Mouse (Mus musculus): ENCODE data around the gene Krtap4-2. TPM values are rescaled to one million over a fixed set of nuclear protein-coding genes. Genes with fewer than 3 reads are reported as not detected.
"Not testable (repeated sequence)": the region's sequence is repeated elsewhere in the genome, so short reads cannot be mapped to it uniquely, and the experiment has no call there.

Krtap4-2 gene
- polyA plus RNA-seq, 1 experiment: not detected

DNA sequence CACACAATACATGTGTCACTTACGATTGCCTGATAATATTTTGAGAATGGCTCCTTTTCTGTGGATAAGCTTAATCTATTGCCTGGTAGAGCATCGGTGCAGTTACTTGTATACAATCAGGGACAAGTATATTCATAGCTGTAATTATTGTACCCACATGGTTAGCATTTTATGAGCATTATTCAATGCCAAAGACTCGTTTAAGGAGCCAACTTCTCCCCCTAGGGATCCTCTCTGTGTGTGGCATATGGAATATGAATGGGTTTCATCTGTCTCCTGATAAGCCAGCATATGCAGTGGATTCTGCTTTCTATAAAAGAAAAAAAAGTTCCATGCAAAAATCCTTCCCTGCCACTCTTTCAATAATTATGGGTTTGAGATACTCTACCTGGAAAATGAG is 9.5 kb upstream of the Krtap4-2 start:
- 65% methylated on average over 3 of the region's 3 CpGs for WGBS
- H3K4me3 ChIP-seq (replicated peaks; ENCODE audit: control insufficient read depth, low read depth, low read length): no peak overlapping the region
- no peak for TF ChIP-seq CTCF (IDR thresholded peaks at IDR 0.05; ENCODE audit: control insufficient read depth, insufficient read depth, low read length)
- no peak for TF ChIP-seq POLR2A (IDR thresholded peaks at IDR 0.05; ENCODE audit: borderline replicate concordance, control insufficient read depth, low read depth, low read length)
- H3K4me1 ChIP-seq (ENCODE audit: control insufficient read depth, insufficient read depth, low read length): no peaks in the 10 kb centered on the region
- H3K27ac ChIP-seq (ENCODE audit: control insufficient read depth, insufficient read depth, low read depth, low read length, poor library complexity): no peak overlapping the region

DNA sequence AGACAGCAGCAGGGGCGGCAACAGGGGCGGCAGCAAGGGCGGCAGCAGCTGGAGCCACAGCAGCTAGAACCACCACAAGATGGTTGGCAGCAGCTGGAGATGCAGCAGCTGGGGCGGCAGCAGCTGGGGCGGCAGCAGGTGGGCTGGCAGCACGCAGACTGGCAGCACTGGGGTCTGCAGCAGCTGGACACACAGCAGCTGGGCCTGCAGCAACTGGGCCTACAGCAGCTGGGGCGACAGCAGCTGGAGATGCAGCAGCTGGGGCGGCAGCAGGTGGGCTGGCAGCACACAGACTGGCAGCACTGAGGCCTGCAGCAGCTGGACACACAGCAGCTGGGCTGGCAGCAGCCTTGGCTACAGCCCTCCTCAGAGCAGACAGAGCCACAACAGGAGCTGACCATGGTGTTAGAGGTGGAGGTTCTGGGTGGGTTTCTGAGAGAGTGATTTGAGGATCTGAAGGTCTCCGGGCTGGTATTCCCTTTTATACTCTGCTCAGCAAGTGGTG is 8.8 kb upstream of the Krtap4-2 start, which contains the start of gene Krtap4-7:
Gene Krtap4-7, minus strand, starts transcription at position 455 of the 505 bp plus-strand sequence.
- not testable (repeated sequence) for H3K27ac ChIP-seq (ENCODE audit: control insufficient read depth, insufficient read depth, low read depth, low read length, poor library complexity); H3K4me1 ChIP-seq (ENCODE audit: control insufficient read depth, insufficient read depth, low read length); H3K4me3 ChIP-seq (replicated peaks; ENCODE audit: control insufficient read depth, low read depth, low read length)
- WGBS: 70% methylated on average over 9 of the region's 9 CpGs

DNA sequence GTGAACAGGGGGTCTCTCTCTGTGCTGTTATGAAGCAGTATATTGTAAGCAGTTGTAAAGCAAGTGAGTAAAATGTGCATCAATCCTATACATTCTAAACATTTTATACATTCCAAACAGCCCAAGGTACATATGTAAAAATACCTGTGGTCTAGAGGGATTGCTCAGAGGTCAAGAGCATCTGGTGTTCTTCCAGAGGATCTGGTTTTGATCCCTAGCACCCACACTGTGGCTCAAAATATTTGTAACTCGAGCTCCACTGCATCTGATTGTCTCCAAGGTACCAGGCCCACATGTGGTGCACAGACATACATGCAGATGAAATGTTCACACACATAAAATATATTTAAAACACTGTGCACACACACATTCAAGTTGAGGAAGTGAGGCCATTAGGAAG is 6.0 kb upstream of the Krtap4-2 start:
- no peak overlapping the region for H3K27ac ChIP-seq (ENCODE audit: control insufficient read depth, insufficient read depth, low read depth, low read length, poor library complexity)
- TF ChIP-seq POLR2A (IDR thresholded peaks at IDR 0.05; ENCODE audit: borderline replicate concordance, control insufficient read depth, low read depth, low read length): no peak
- TF ChIP-seq CTCF (IDR thresholded peaks at IDR 0.05; ENCODE audit: control insufficient read depth, insufficient read depth, low read length): no peak
- no peak overlapping the region for H3K4me3 ChIP-seq (replicated peaks; ENCODE audit: control insufficient read depth, low read depth, low read length)
- WGBS: 21% methylated on average over 1 of the region's 1 CpGs
- H3K4me1 ChIP-seq (ENCODE audit: control insufficient read depth, insufficient read depth, low read length): no peaks in the 10 kb centered on the region

DNA sequence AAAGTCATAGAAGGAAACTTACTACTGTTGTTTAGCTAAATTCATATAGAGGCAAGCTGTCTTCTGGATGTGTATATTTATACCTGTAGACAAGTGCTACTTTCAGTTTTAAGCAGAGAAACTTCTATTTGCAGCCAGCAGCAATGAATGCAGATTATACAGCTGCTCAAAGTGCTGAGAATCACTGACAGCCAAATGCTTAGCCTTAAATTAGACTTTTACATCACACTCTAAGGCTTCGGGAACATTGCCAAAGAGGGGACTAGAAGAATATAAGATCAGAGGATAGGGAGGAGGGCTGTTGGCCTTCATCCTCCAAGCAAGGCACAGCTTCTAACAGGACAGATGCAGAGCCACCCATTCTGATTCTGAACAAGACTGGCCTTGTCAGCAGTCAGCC is 2.2 kb upstream of the Krtap4-2 start:
- no peak for TF ChIP-seq CTCF (IDR thresholded peaks at IDR 0.05; ENCODE audit: control insufficient read depth, insufficient read depth, low read length)
- WGBS: 68% methylated on average over 1 of the region's 1 CpGs
- Histone ChIP-seq H3K4me1 (ENCODE audit: control insufficient read depth, insufficient read depth, low read length) (no peaks in the 10 kb centered on the region), H3K27ac (ENCODE audit: control insufficient read depth, insufficient read depth, low read depth, low read length, poor library complexity) (no peak overlapping the region), H3K4me3 (replicated peaks; ENCODE audit: control insufficient read depth, low read depth, low read length) (no peak overlapping the region)

DNA sequence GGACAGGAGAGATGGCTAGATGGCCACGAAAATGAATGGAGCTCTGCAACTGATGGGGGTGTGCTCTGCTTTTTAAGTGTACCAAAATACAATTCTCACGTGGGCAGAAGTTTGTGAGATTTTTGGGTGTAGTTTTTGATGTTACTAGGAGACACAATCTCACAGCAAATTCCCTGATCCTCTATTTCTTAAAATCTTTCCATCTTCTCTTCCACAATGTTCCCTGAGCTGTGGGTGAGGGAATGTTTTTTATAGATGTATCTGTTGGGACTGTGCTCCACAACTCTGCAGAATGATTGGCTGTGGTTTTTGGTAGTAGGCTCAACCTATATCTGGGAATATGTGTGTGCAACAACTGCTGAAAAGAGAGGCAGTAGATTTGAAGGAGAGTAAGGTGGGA is 1.6 kb downstream of the Krtap4-2 start:
- WGBS: 40% methylated on average over 2 of the region's 2 CpGs
- Histone ChIP-seq H3K27ac (ENCODE audit: control insufficient read depth, insufficient read depth, low read depth, low read length, poor library complexity) (no peak overlapping the region), H3K4me3 (replicated peaks; ENCODE audit: control insufficient read depth, low read depth, low read length) (no peak overlapping the region), H3K4me1 (ENCODE audit: control insufficient read depth, insufficient read depth, low read length) (no peaks in the 10 kb centered on the region)
- TF ChIP-seq CTCF (IDR thresholded peaks at IDR 0.05; ENCODE audit: control insufficient read depth, insufficient read depth, low read length) (no peak), POLR2A (IDR thresholded peaks at IDR 0.05; ENCODE audit: borderline replicate concordance, control insufficient read depth, low read depth, low read length) (no peak)

DNA sequence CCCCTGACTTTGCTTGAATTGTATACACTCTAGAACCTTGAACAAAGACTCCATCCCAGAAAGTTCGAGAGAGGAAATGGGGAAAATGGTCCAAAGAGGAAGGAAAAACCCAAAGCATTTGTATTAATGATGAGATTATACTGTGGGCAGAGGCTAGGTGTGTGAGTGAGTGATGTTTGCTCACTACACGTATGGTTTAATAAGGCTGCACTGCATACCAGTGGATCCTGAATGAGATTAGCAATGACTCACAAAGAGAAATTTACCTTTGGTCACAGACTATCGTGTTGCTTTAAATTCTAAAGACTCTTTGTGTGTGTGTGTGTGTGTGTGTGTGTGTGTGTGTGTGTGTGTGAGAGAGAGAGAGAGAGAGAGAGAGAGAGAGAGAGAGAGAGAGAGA is 4.0 kb downstream of the Krtap4-2 start:
- Histone ChIP-seq H3K4me3 (replicated peaks; ENCODE audit: control insufficient read depth, low read depth, low read length) (no peak overlapping the region), H3K4me1 (ENCODE audit: control insufficient read depth, insufficient read depth, low read length) (no peaks in the 10 kb centered on the region), H3K27ac (ENCODE audit: control insufficient read depth, insufficient read depth, low read depth, low read length, poor library complexity) (no peak overlapping the region)
- TF ChIP-seq POLR2A (IDR thresholded peaks at IDR 0.05; ENCODE audit: borderline replicate concordance, control insufficient read depth, low read depth, low read length) (no peak), CTCF (IDR thresholded peaks at IDR 0.05; ENCODE audit: control insufficient read depth, insufficient read depth, low read length) (no peak)
- WGBS: 63% methylated on average over 3 of the region's 3 CpGs

DNA sequence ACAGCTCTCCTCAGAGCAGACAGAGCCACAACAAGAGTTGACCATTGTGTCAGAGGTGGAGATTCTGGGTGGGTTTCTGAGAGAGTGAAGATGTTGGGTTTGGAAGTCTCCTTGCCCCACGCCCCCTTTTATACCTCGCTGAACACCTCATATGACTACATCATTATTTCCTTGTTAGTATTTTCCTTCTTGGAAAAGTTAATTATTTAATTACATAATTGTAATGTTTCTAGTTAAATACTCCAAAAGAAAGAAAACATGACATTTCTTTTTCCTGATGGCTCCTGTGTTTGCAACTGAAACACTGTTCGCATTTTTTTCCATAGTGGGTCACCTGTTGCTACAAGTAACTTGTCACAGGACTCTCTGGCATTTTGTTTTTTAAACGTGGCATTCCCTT is 6.7 kb downstream of the Krtap4-2 start, which contains the start of gene Krtap4-1:
Gene Krtap4-1, minus strand, starts transcription at position 101 of the 400 bp plus-strand sequence.
- WGBS: 81% methylated on average over 4 of the region's 4 CpGs
- H3K4me3 ChIP-seq (replicated peaks; ENCODE audit: control insufficient read depth, low read depth, low read length): no peak within 1 kb of the TSS

DNA sequence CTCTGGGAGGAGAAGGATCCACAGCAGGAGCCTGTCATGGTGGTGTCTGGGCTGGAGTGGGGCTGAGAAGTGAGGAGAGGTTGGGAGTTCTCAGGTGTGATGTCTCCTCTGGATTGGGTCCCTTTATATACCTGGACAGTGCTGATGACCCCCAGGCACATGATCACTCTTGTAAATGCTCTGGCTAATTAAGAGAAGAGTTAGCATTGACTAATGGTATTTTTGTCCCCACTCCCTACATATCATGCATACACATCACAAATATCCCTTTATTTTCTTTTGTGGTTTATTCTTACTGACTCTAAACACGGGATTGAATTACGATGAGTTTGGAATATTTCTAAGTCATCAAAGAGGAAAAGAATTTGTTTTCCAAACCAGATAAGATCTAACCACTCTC is 14.5 kb downstream of the Krtap4-2 start, which contains the start of gene Gm11562:
Gene Gm11562, minus strand, starts transcription at position 101 of the 400 bp plus-strand sequence.
- WGBS: 69% methylated on average over 2 of the region's 2 CpGs
- TF ChIP-seq POLR2A (IDR thresholded peaks at IDR 0.05; ENCODE audit: borderline replicate concordance, control insufficient read depth, low read depth, low read length) (no peak), CTCF (IDR thresholded peaks at IDR 0.05; ENCODE audit: control insufficient read depth, insufficient read depth, low read length) (no peak)
- no peaks in the 10 kb centered on the region for H3K4me1 ChIP-seq (ENCODE audit: control insufficient read depth, insufficient read depth, low read length)
- H3K4me3 ChIP-seq (replicated peaks; ENCODE audit: control insufficient read depth, low read depth, low read length): no peak within 1 kb of the TSS
- H3K27ac ChIP-seq (ENCODE audit: control insufficient read depth, insufficient read depth, low read depth, low read length, poor library complexity): no peak within 1 kb of the TSS

More for the DNA sequence above, 6.7 kb downstream of the Krtap4-2 start, which contains the start of gene Krtap4-1:
- TF ChIP-seq CTCF (IDR thresholded peaks at IDR 0.05; ENCODE audit: control insufficient read depth, insufficient read depth, low read length): no peak
- no peak for TF ChIP-seq POLR2A (IDR thresholded peaks at IDR 0.05; ENCODE audit: borderline replicate concordance, control insufficient read depth, low read depth, low read length)
- no peak within 1 kb of the TSS for H3K27ac ChIP-seq (ENCODE audit: control insufficient read depth, insufficient read depth, low read depth, low read length, poor library complexity)
- H3K4me1 ChIP-seq (ENCODE audit: control insufficient read depth, insufficient read depth, low read length): no peaks in the 10 kb centered on the region

DNA sequence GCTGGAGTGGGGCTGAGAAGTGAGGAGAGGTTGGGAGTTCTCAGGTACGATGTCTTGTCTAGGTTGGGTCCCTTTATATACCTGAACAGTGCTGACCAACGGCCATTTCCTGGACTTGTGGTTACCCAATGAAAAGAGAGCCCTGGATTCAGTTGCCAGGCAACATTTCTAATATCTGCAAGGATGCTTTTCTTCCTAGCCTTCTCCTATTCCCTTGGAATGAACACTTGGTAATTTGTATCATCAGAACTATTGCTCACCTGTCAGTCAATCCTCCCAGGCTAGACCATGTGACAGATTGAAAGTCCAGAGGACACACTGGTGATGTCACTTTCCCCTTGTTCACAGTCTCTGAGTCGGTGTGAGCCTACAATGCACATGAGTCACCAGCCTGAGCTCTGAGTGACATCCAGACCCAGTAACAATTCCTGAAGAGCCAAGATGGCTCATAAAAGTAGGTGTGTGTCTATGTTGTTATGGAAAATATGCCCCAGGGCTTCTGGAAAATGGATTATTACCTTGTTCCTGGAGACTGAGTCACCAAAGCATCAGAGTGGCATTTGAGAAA is 20.0 kb downstream of the Krtap4-2 start, which contains the start of gene Krtap2-4:
Gene Krtap2-4, minus strand, starts transcription at position 51 of the 568 bp plus-strand sequence.
- TF ChIP-seq CTCF (IDR thresholded peaks at IDR 0.05; ENCODE audit: control insufficient read depth, insufficient read depth, low read length) (no peak), POLR2A (IDR thresholded peaks at IDR 0.05; ENCODE audit: borderline replicate concordance, control insufficient read depth, low read depth, low read length) (no peak)
- H3K4me3 ChIP-seq (replicated peaks; ENCODE audit: control insufficient read depth, low read depth, low read length): no peak within 1 kb of the TSS

DNA sequence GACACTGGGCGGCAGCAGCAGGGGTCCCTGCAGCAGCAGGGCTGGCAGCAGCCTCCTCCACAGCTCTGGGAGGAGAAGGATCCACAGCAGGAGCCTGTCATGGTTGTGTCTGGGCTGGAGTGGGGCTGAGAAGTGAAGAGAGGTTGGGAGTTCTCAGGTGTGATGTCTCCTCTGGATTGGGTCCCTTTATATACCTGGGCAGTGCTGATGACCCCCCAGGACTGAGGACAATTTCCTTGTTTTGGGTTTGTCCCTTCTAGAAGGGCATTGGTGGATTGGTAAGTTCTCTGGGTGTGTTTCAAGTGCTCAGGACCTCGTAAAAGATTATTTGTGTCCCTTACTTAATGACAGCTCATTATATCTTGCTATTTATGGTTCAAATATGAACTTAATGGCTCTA is 24.8 kb downstream of the Krtap4-2 start, which contains the start of gene Gm11937:
Gene Gm11937, minus strand, starts transcription at position 101 of the 400 bp plus-strand sequence.
- H3K4me1 ChIP-seq (ENCODE audit: control insufficient read depth, insufficient read depth, low read length); H3K27ac ChIP-seq (ENCODE audit: control insufficient read depth, insufficient read depth, low read depth, low read length, poor library complexity); H3K4me3 ChIP-seq (replicated peaks; ENCODE audit: control insufficient read depth, low read depth, low read length): not testable (repeated sequence)
- WGBS: 38% methylated on average over 2 of the region's 2 CpGs

More for the DNA sequence above, 20.0 kb downstream of the Krtap4-2 start, which contains the start of gene Krtap2-4:
- Histone ChIP-seq H3K27ac (ENCODE audit: control insufficient read depth, insufficient read depth, low read depth, low read length, poor library complexity) (no peak within 1 kb of the TSS), H3K4me1 (ENCODE audit: control insufficient read depth, insufficient read depth, low read length) (no peaks in the 10 kb centered on the region)
- 53% methylated on average over 3 of the region's 3 CpGs for WGBS
